Mouse (Mus musculus): Measurements from ENCODE around the gene Ppp4r3a. TPM values are rescaled to one million over a fixed set of nuclear protein-coding genes. Genes with fewer than 3 reads are reported as not detected.

Gene Ppp4r3a
- total and polyA plus RNA-seq, 3 experiments: 43.2 to 68.6 (median 68.5) TPM

- TF ChIP-seq CHD2 (IDR thresholded peaks at IDR 0.05; ENCODE audit: low read length) (no peak), ZNF384 (IDR thresholded peaks at IDR 0.05; ENCODE audit: low read depth, low read length) (peak; percentile 58), MYC (IDR thresholded peaks at IDR 0.05; ENCODE audit: low read depth, low read length) (no peak), ELF1 (IDR thresholded peaks at IDR 0.05; ENCODE audit: low read depth, low read length) (no peak), NRF1 (IDR thresholded peaks at IDR 0.05; ENCODE audit: low read depth, low read length) (no peak), ZC3H11A (IDR thresholded peaks at IDR 0.05; ENCODE audit: low read depth, low read length) (no peak), TBP (conservative IDR thresholded peaks at IDR 0.05; ENCODE audit: low read depth, low read length) (no peak), JUN (IDR thresholded peaks at IDR 0.05; ENCODE audit: insufficient read depth, low read depth, low read length) (no peak), MAZ (IDR thresholded peaks at IDR 0.05; ENCODE audit: low read depth, low read length) (no peak)
Observed at GRCm38 (mm10) chr12:101075433-101075832, 8.1 kb downstream of the Ppp4r3a start (continued).

DNA sequence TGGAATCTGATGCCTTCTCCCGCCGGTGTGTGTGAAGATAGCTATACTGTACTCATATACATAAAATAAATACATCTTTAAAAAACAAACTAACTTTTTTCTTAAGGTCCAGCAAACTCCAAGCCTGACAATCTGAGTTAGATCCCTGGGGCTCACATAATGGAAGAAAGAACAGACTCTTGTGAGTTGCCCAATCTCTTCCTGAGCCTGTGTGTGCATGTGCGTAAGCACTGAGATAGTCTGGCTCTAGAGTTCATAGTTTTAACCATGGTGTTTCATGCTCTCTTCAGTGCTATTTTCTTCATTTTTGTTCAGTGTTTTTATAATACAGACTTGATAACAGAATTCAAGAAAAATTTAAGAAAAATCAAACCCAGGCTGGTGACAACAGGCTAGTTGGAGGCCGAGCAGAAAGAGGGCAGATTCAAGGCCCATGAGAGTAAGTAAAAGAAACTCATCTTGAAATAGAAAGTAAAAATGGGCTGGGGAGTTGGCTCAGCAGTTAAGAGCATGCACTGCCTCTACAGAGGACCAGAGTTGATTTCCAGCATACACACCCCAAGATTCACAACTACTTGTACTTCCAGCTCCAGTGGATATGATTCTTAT lies 8.6 kb downstream of the Ppp4r3a start:
- peaks cover 4 to 46% of the 10 kb centered on the region in 2 experiments; a peak in 3 of 4 replicates for H3K4me1 ChIP-seq (ENCODE audit: control insufficient read depth in 1 of 2, insufficient read depth in 2 of 2)
- DNase-seq (ENCODE audit: extremely low read depth): no peak
- no peak overlapping the region for H3K4me3 ChIP-seq (replicated peaks in 1 of 3; ENCODE audit: low read depth in 2 of 3, low read length in 2 of 3, poor library complexity in 1 of 3)
- H3K27ac ChIP-seq (ENCODE audit: insufficient read depth, low read depth): peak overlapping the region; percentile 36; the same call in 1 of the 2 replicates
- H3K4me2 ChIP-seq (ENCODE audit: insufficient read depth, low read depth, poor library complexity, severe bottlenecking): peak overlapping the region; percentile 96
- dilution Hi-C loops (cut with MboI; ENCODE audit: extremely low pct_ligation_motif_present, extremely low pct_unique_long_range_greater_than_20kb, low sequenced_read_pairs): no loop called here
- in situ Hi-C loops (cut with MboI; ENCODE audit: low pct_ligation_motif_present, low pct_unique_long_range_greater_than_20kb, low sequenced_read_pairs): no loop called here
- peak overlapping the region; percentile 60 for H3K9ac ChIP-seq (ENCODE audit: insufficient read depth, low read depth)
- H3K36me3 ChIP-seq (replicated peaks in 1 of 2; ENCODE audit: control insufficient read depth in 1 of 2, insufficient read depth in 1 of 2, low read length in 1 of 2): peaks cover 15 to 41% of the 10 kb centered on the region in 2 experiments
- H3K79me2 ChIP-seq (replicated peaks; ENCODE audit: control insufficient read depth, extremely low read depth, insufficient read depth, poor library complexity, severe bottlenecking): peaks cover 83% of the 10 kb centered on the region
- H3K27me3 ChIP-seq (replicated peaks): no peaks in the 10 kb centered on the region
- no peaks in the 10 kb centered on the region for H3K9me3 ChIP-seq (replicated peaks; ENCODE audit: low read length)
- TF ChIP-seq SMC3 (IDR thresholded peaks at IDR 0.05; ENCODE audit: low read depth, low read length) (no peak), CHD1 (IDR thresholded peaks at IDR 0.05; ENCODE audit: low read depth, low read length) (0 out of 2 replicates have a peak, but pooled peaks have one; percentile 39)

DNA sequence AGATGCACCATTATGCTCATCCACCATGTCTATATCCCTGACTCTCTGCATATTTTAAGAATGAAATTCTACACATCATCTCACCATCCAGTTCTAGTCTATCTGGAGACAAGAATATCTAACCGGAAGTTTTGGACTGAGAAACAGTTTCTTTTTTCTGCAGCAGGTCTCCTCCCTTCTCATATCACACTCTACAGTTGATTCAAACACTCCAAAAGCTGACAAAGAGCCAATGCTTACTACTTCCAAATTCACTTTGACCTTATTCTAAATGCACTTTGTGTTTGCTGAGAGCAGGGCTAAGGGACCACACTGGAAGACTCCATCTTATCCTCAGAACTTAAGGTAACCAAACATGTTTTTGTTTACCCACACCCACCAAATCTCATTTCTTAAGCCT lies 13.7 kb downstream of the Ppp4r3a start:
- H3K9me3 ChIP-seq (replicated peaks; ENCODE audit: low read length): no peaks in the 10 kb centered on the region
- H3K27me3 ChIP-seq (replicated peaks): no peaks in the 10 kb centered on the region
- peaks cover 73% of the 10 kb centered on the region for H3K79me2 ChIP-seq (replicated peaks; ENCODE audit: control insufficient read depth, extremely low read depth, insufficient read depth, poor library complexity, severe bottlenecking)
- no peak for TF ChIP-seq HCFC1 (IDR thresholded peaks at IDR 0.05; ENCODE audit: low read depth, low read length)
- TF ChIP-seq MAZ (IDR thresholded peaks at IDR 0.05; ENCODE audit: low read depth, low read length): no peak
- TF ChIP-seq RAD21 (IDR thresholded peaks at IDR 0.05; ENCODE audit: low read depth, low read length): no peak
- TF ChIP-seq PAX5 (IDR thresholded peaks at IDR 0.05; ENCODE audit: low read length): no peak
- no peak for TF ChIP-seq ZMIZ1 (IDR thresholded peaks at IDR 0.05; ENCODE audit: low read depth, low read length)
- TF ChIP-seq CHD2 (IDR thresholded peaks at IDR 0.05; ENCODE audit: low read length): no peak
- TF ChIP-seq UBTF (IDR thresholded peaks at IDR 0.05; ENCODE audit: low read depth, low read length): no peak
- TF ChIP-seq RCOR1 (conservative IDR thresholded peaks at IDR 0.05; ENCODE audit: low read depth, low read length): no peak
- no peak for TF ChIP-seq SIN3A (IDR thresholded peaks at IDR 0.05; ENCODE audit: low read length)
- no peak for TF ChIP-seq MXI1 (IDR thresholded peaks at IDR 0.05; ENCODE audit: low read depth, low read length)
- TF ChIP-seq JUND (conservative IDR thresholded peaks at IDR 0.05; ENCODE audit: low read depth, low read length): no peak
- no peak for TF ChIP-seq GABPA (IDR thresholded peaks at IDR 0.05; ENCODE audit: insufficient replicate concordance, low read depth, low read length)
- no peak for TF ChIP-seq TBP (conservative IDR thresholded peaks at IDR 0.05; ENCODE audit: low read depth, low read length)
- TF ChIP-seq CTCF (conservative IDR thresholded peaks at IDR 0.05 in 1 of 2, IDR thresholded peaks at IDR 0.05 in 1 of 2; ENCODE audit: low read depth in 2 of 2, low read length in 2 of 2): no peak
- no peak for TF ChIP-seq MAX (IDR thresholded peaks at IDR 0.05; ENCODE audit: low read length)
- DNase-seq (ENCODE audit: extremely low read depth): no peak
- no peak overlapping the region for H3K4me3 ChIP-seq (replicated peaks in 1 of 3; ENCODE audit: low read depth in 2 of 3, low read length in 2 of 3, poor library complexity in 1 of 3)
- peaks cover 18 to 55% of the 10 kb centered on the region in 2 experiments for H3K36me3 ChIP-seq (replicated peaks in 1 of 2; ENCODE audit: control insufficient read depth in 1 of 2, insufficient read depth in 1 of 2, low read length in 1 of 2)
- H3K27ac ChIP-seq (ENCODE audit: insufficient read depth, low read depth): no peak overlapping the region
- in situ Hi-C loops (cut with MboI; ENCODE audit: low pct_ligation_motif_present, low pct_unique_long_range_greater_than_20kb, low sequenced_read_pairs) (no loop called here), dilution Hi-C loops (cut with MboI; ENCODE audit: extremely low pct_ligation_motif_present, extremely low pct_unique_long_range_greater_than_20kb, low sequenced_read_pairs) (no loop called here)
- H3K4me1 ChIP-seq (ENCODE audit: control insufficient read depth in 1 of 2, insufficient read depth in 2 of 2): peaks cover 0 to 23% of the 10 kb centered on the region in 2 experiments; a peak in 2 of 4 replicates
- H3K9ac ChIP-seq (ENCODE audit: insufficient read depth, low read depth): no peak overlapping the region
- H3K4me2 ChIP-seq (ENCODE audit: insufficient read depth, low read depth, poor library complexity, severe bottlenecking): no peak overlapping the region
